Mouse (Mus musculus) ES-E14 (cell line): ENCODE measurements at regions not wholly inside any gene's neighbourhood (a gene's known extent, or its start where the extent isn't known, plus 50 kb on each side); places are given as distances from the start of the nearest gene placed in this dataset.

Source experiments
- DNase-seq: peaks from one replicate; pipeline ENCODE4 v3.0.0-alpha.2; 2013; ENCODE audit warnings: low read depth, low spot score
- H3K27ac ChIP-seq: 2 replicates; pipeline ENCODE4 v1.5.1; 2012; ENCODE audit warnings: low read depth, mild to moderate bottlenecking, low read length, moderate library complexity, mixed read lengths; ENCODE audit not compliant: poor library complexity, insufficient read depth, severe bottlenecking
- H3K36me3 ChIP-seq: 2 replicates; pipeline ENCODE4 v1.6.1; 2012; ENCODE audit warnings: mild to moderate bottlenecking, low read length, moderate library complexity, mixed read lengths; ENCODE audit not compliant: control insufficient read depth, poor library complexity, insufficient read depth, severe bottlenecking
- H3K4me1 ChIP-seq, 2 experiments: fragments of 150-350 bp in 1 of 2; sonication (generic) in 1 of 2; 2 replicates each; pipeline ENCODE4 v1.6.1; 2012; ENCODE audit warnings: low read length in 2 of 2, mild to moderate bottlenecking in 1 of 2, mixed read lengths in 1 of 2; ENCODE audit not compliant: control insufficient read depth in 2 of 2, insufficient read depth in 2 of 2, poor library complexity in 1 of 2
- H3K4me3 ChIP-seq, 2 experiments: fragments of 150-350 bp in 1 of 2; sonication (generic) in 1 of 2; 2 replicates each; pipeline ENCODE4 v1.5.1; 2012; ENCODE audit warnings: low read length in 2 of 2, low read depth in 1 of 2, mild to moderate bottlenecking in 1 of 2, mixed read lengths in 1 of 2; ENCODE audit not compliant: insufficient read depth in 1 of 2, poor library complexity in 1 of 2, severe bottlenecking in 1 of 2
- H3K9ac ChIP-seq: 2 replicates; pipeline ENCODE4 v1.6.1; 2012; ENCODE audit warnings: low read depth, mild to moderate bottlenecking, low read length, mixed read lengths; ENCODE audit not compliant: poor library complexity, insufficient read depth, severe bottlenecking
- H3K9me3 ChIP-seq: fragments of 150-350 bp; sonication (generic); 2 replicates; pipeline ENCODE4 v1.6.1; 2012; ENCODE audit warnings: low read depth, mild to moderate bottlenecking, low read length; ENCODE audit not compliant: control insufficient read depth, insufficient read depth
- CHD2 ChIP-seq: IDR thresholded peaks from 2 replicates; pipeline ENCODE4 v1.6.1; 2014; ENCODE audit warnings: mild to moderate bottlenecking, low read depth, low read length, inconsistent platforms
- HCFC1 ChIP-seq: IDR thresholded peaks from 2 replicates; pipeline ENCODE4 v1.6.1; 2012; ENCODE audit warnings: low read length, inconsistent platforms, borderline replicate concordance; ENCODE audit not compliant: insufficient read depth
- MAFK ChIP-seq: IDR thresholded peaks from 2 replicates; pipeline ENCODE4 v1.6.1; 2014; ENCODE audit warnings: mild to moderate bottlenecking, low read depth, low read length, inconsistent platforms; ENCODE audit not compliant: insufficient read depth
- ZC3H11A ChIP-seq: IDR thresholded peaks from 2 replicates; pipeline ENCODE4 v1.6.1; 2012; ENCODE audit warnings: low read depth, mild to moderate bottlenecking, inconsistent platforms, low read length, borderline replicate concordance
- ZNF384 ChIP-seq: IDR thresholded peaks from 2 replicates; pipeline ENCODE4 v1.6.1; 2012; ENCODE audit warnings: low read depth, low read length, inconsistent platforms
- in situ Hi-C, 2 experiments: fragments of 600-800 bp; cut with MboI; formaldehyde crosslinking; loops; one replicate each; pipeline ENCODE4 v1.15.1; 2025; ENCODE audit warnings: low sequenced_read_pairs in 2 of 2, inconsistent platforms in 1 of 2; ENCODE audit not compliant: unreplicated experiment in 2 of 2

DNA sequence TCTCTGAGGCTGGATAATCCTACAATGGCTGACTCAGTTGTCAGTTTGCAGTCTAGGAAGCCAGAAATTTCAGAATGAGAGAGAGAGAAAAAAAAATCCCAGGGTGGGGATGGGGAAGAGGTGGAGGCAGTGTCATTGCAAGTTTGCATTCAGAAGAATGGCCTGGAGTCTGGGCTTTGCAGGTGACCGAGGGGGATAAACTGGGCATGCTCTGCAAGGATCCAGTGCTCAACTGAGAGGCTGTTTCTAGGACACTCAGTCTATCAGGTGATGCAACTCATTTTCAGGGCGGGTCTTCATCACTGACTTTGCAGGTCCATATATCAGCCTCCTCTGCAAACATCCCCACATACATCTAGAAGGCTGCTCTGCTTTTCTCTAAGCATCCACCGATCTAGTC lies 256.7 kb downstream of the Dact1 start:
- in situ Hi-C loops, result no loop called here
- no peak for DNase-seq
- Histone ChIP-seq H3K4me1 (no peaks in the 10 kb centered on the region), H3K27ac (no peak overlapping the region), H3K9me3 (no peaks in the 10 kb centered on the region), H3K4me3 (no peak overlapping the region), H3K36me3 (no peaks in the 10 kb centered on the region), H3K9ac (no peak overlapping the region)
- TF ChIP-seq MAFK, result no peak
- no peak for TF ChIP-seq HCFC1
- TF ChIP-seq CHD2, result no peak

DNA sequence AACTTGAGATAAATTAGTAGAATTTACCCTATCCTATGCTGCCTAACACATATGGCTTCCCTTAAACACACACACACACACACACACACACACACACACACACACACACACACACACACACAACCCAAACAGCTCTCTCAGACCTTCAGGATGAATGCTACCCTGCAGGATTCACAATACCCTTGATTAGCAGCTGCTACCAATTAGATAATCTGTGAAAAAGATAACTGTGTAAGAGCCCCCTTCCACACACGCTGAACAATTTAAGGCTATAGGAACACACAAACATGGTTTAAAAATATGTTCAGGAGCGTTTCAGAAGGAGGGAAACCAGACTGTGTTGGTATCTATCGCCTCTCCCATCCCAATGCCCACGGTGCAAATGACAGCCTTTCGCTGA lies 258.6 kb downstream of the Dact1 start:
- Histone ChIP-seq H3K4me3 (no peak overlapping the region), H3K36me3 (no peaks in the 10 kb centered on the region), H3K4me1 (peaks cover 0 to 2% of the 10 kb centered on the region in 2 experiments; a peak in 1 of 4 replicates), H3K27ac (no peak overlapping the region), H3K9ac (no peak overlapping the region), H3K9me3 (no peaks in the 10 kb centered on the region)
- TF ChIP-seq HCFC1, result no peak
- TF ChIP-seq ZC3H11A, result no peak
- no peak for TF ChIP-seq ZNF384
- no peak for TF ChIP-seq CHD2
- TF ChIP-seq MAFK, result no peak
- in situ Hi-C loops, result no loop called here
- no peak for DNase-seq

DNA sequence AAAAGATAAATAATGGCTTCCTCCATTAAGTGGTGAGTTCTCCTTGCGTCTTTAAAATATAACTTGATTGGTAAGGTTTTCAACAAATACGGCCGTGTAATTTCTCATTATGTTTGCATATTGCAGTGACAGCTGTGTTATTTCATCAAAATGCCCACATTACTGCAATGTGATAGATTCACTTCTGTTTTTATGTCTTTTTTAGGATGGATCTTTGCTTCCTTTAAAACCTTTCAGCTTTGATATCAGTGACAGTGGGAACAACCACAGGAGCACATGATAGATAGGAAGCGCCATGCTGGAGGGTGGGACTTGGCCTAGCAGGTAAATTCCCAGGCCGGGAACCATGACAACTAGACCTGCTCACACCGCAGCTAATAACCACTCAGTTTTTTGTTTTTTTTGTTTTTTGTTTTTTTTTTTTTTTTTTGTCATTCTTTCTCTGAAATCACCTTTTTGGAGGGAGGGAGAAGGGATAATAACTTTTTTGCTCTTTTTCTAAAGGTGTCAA lies 259.3 kb downstream of the Dact1 start:
- no peak for TF ChIP-seq ZNF384
- no peak for TF ChIP-seq CHD2
- no peak for TF ChIP-seq ZC3H11A
- TF ChIP-seq HCFC1, result no peak
- no peak for TF ChIP-seq MAFK
- in situ Hi-C loops, result no loop called here
- H3K4me3 ChIP-seq, result no peak overlapping the region

DNA sequence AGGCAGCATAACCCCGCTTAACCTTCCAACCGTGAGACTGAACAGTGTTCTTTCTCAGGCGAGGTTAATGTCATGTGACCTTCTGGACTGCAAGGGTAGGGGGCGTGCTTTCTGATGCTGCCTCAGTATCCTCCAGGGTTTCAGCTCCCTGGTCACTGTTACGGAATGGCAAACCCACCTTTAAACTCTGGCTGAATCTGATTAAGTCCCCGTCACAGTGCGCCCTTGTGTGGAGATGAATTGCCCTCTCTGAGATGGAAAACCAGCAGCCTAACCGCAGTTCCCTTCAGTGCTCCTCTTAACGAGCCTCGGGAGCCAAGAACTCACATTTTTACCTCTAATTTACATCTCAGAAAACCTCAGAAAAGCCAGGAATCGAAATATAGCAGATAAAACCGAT lies 260.0 kb downstream of the Dact1 start:
- no peak for DNase-seq
- Histone ChIP-seq H3K27ac (no peak overlapping the region), H3K9ac (no peak overlapping the region), H3K36me3 (no peaks in the 10 kb centered on the region), H3K9me3 (no peaks in the 10 kb centered on the region), H3K4me3 (no peak overlapping the region), H3K4me1 (peaks cover 0 to 2% of the 10 kb centered on the region in 2 experiments; a peak in 1 of 4 replicates)
- in situ Hi-C loops, result no loop called here
- no peak for TF ChIP-seq MAFK
- TF ChIP-seq HCFC1, result no peak
- TF ChIP-seq ZNF384, result no peak
- no peak for TF ChIP-seq CHD2
- TF ChIP-seq ZC3H11A, result no peak

More for the DNA sequence above, 259.3 kb downstream of the Dact1 start:
- Histone ChIP-seq H3K27ac (no peak overlapping the region), H3K9ac (no peak overlapping the region), H3K9me3 (no peaks in the 10 kb centered on the region), H3K36me3 (no peaks in the 10 kb centered on the region), H3K4me1 (peaks cover 0 to 2% of the 10 kb centered on the region in 2 experiments; a peak in 1 of 4 replicates)
- no peak for DNase-seq

DNA sequence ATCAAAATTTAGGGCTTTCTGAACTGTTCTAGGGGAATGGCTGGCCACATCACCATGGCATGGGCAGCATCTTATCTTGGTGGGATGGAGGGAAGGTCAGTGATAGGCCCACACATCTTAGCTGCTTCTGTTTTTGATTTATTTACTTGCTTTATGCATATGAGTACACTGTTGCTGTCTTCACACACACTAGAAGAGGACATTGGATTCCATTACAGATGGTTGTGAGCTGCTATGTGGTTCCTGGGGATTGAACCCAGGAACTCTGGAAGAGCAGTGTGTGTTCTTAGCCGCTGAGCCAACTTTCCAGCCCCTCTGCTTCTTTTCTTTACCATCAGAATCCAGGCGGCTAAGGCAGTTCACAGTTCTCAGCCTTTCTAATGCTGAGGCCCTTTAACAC lies 260.4 kb downstream of the Dact1 start:
- no peaks in the 10 kb centered on the region for H3K9me3 ChIP-seq
- no peak overlapping the region for H3K4me3 ChIP-seq
- in situ Hi-C loops, result no loop called here
- no peak overlapping the region for H3K27ac ChIP-seq
- peaks cover 0 to 2% of the 10 kb centered on the region in 2 experiments; a peak in 1 of 4 replicates for H3K4me1 ChIP-seq
- no peak overlapping the region for H3K9ac ChIP-seq
- DNase-seq, result no peak
- TF ChIP-seq HCFC1 (no peak), CHD2 (no peak), ZNF384 (no peak), MAFK (no peak), ZC3H11A (no peak)
- H3K36me3 ChIP-seq, result no peaks in the 10 kb centered on the region
